Mouse (Mus musculus) kidney, postnatal 0 days (tissue): Measurements from ENCODE around the gene Ranbp9. TPM values are rescaled to one million over a fixed set of nuclear protein-coding genes. Genes with fewer than 3 reads are reported as not detected.

Source experiments
- ATAC-seq: fragments of 200-750 bp; cut with Nextera tagmentation; replicated peaks from 2 replicates; pipeline ENCODE4 v1.8.0; 2017; ENCODE audit warnings: low read depth, moderate number of reproducible peaks, moderate TSS enrichment, moderate library complexity; ENCODE audit not compliant: low FRiP score
- DNase-seq: peaks from one replicate; pipeline ENCODE4 v3.0.0-alpha.2; 2016; ENCODE audit warnings: low spot score
- H3K27ac ChIP-seq: fragments of 300-500 bp; sonication (generic); 2 replicates; pipeline ENCODE4 v1.5.1; 2014; ENCODE audit warnings: mild to moderate bottlenecking
- H3K27me3 ChIP-seq: fragments of 300-500 bp; sonication (generic); 2 replicates; pipeline ENCODE4 v1.6.1; 2014; ENCODE audit warnings: low read length, mixed read lengths; ENCODE audit not compliant: insufficient read depth
- H3K36me3 ChIP-seq: fragments of 300-500 bp; sonication (generic); 2 replicates; pipeline ENCODE4 v1.6.1; 2014; ENCODE audit warnings: low read length, mixed read lengths; ENCODE audit not compliant: insufficient read depth
- H3K4me1 ChIP-seq: fragments of 300-500 bp; sonication (generic); replicated peaks from 2 replicates; pipeline ENCODE4 v1.6.1; 2014; ENCODE audit warnings: antibody characterized with exemption, low read length, mixed read lengths; ENCODE audit not compliant: insufficient read depth
- H3K4me2 ChIP-seq: fragments of 300-500 bp; sonication (generic); 2 replicates; pipeline ENCODE4 v1.6.1; 2014; ENCODE audit warnings: mild to moderate bottlenecking, low read length, moderate library complexity, mixed read lengths
- H3K4me3 ChIP-seq: fragments of 300-500 bp; sonication (generic); replicated peaks from 2 replicates; pipeline ENCODE4 v1.5.1; 2014; ENCODE audit warnings: low read depth, low read length
- H3K9ac ChIP-seq: fragments of 300-500 bp; sonication (generic); 2 replicates; pipeline ENCODE4 v1.6.1; 2014; ENCODE audit warnings: low read depth, low read length
- H3K9me3 ChIP-seq: fragments of 300-500 bp; sonication (generic); replicated peaks from 2 replicates; pipeline ENCODE4 v1.6.1; 2016; ENCODE audit warnings: low read length, inconsistent platforms, mixed read lengths
- CTCF ChIP-seq: IDR thresholded peaks from 2 replicates; pipeline ENCODE4 v1.5.1; 2016; ENCODE audit warnings: antibody characterized with exemption, low read depth, mild to moderate bottlenecking, moderate library complexity
- WGBS: fragments of 180-500 bp; shearing (Covaris S2); extraction: QIAGEN DNeasy Blood & Tissue Kit; methylation state at CpG from one replicate; pipeline ENCODE4 v1.1.7; 2014; 5-methylcytosine and 5-hydroxymethylcytosine counted together
- polyA plus RNA-seq: library from polyadenylated mRNA; unstranded; fragments of >200 nt; fragmentation: Nextera tagmentation; extraction: Ambion mirVana; gene quantifications from 2 replicates; pipeline ENCODE4 v1.2.1, GENCODE M21; 2015

The Ranbp9 gene
- polyA plus RNA-seq, 1 experiment from 2014 or later = 10.6 TPM

GRCm38 (mm10) chr13:43379989-43380388, 101.1 kb downstream of the Ranbp9 start:
- no peak for TF ChIP-seq CTCF
- 58% methylated on average over 3 of the region's 3 CpGs for WGBS
- DNase-seq = peak; percentile 73
- Histone ChIP-seq H3K4me2 (no peak overlapping the region), H3K4me3 (no peak overlapping the region), H3K27me3 (no peaks in the 10 kb centered on the region), H3K27ac (no peak overlapping the region), H3K9me3 (no peaks in the 10 kb centered on the region), H3K4me1 (no peaks in the 10 kb centered on the region), H3K36me3 (peaks cover 7% of the 10 kb centered on the region), H3K9ac (no peak overlapping the region)
- no peak for ATAC-seq

GRCm38 (mm10) chr13:43374918-43375432, 106.1 kb downstream of the Ranbp9 start:
- Histone ChIP-seq H3K27me3 (no peaks in the 10 kb centered on the region), H3K36me3 (peaks cover 27% of the 10 kb centered on the region), H3K4me1 (no peaks in the 10 kb centered on the region), H3K4me2 (no peak overlapping the region), H3K9me3 (no peaks in the 10 kb centered on the region), H3K27ac (no peak overlapping the region), H3K9ac (no peak overlapping the region), H3K4me3 (no peak overlapping the region)
- DNase-seq (peak; percentile 39), ATAC-seq (no peak)
- 61% methylated on average over 2 of the region's 2 CpGs for WGBS
- no peak for TF ChIP-seq CTCF

- 86% methylated on average over 10 of the region's 10 CpGs for WGBS
- H3K27ac ChIP-seq = no peak overlapping the region
- H3K4me2 ChIP-seq = no peak overlapping the region
- no peaks in the 10 kb centered on the region for H3K4me1 ChIP-seq
- no peaks in the 10 kb centered on the region for H3K27me3 ChIP-seq
- H3K36me3 ChIP-seq = peaks cover 27% of the 10 kb centered on the region
- H3K9ac ChIP-seq = no peak overlapping the region
- TF ChIP-seq CTCF = no peak
- H3K9me3 ChIP-seq = no peaks in the 10 kb centered on the region
- ATAC-seq (no peak), DNase-seq (no peak)
- no peak overlapping the region for H3K4me3 ChIP-seq
Observed at GRCm38 (mm10) chr13:43374205-43374604, 106.9 kb downstream of the Ranbp9 start.

GRCm38 (mm10) chr13:43372892-43373291, 108.2 kb downstream of the Ranbp9 start:
- Histone ChIP-seq H3K36me3 (peaks cover 27% of the 10 kb centered on the region), H3K4me2 (no peak overlapping the region), H3K4me3 (no peak overlapping the region), H3K27ac (no peak overlapping the region), H3K9me3 (no peaks in the 10 kb centered on the region), H3K9ac (no peak overlapping the region), H3K27me3 (no peaks in the 10 kb centered on the region), H3K4me1 (no peaks in the 10 kb centered on the region)
- TF ChIP-seq CTCF = peak; percentile 27; the same call in 1 of the 2 replicates
- DNase-seq (no peak), ATAC-seq (no peak)
- 94% methylated on average over 1 of the region's 1 CpGs for WGBS

GRCm38 (mm10) chr13:43370063-43370462, 111.0 kb downstream of the Ranbp9 start:
- no peak for TF ChIP-seq CTCF
- WGBS = 76% methylated on average over 6 of the region's 6 CpGs
- no peak overlapping the region for H3K4me2 ChIP-seq
- H3K4me1 ChIP-seq = 0 out of 2 replicates have a peak, but pooled peaks cover 4% of the 10 kb centered on the region
- peaks cover 20% of the 10 kb centered on the region; the same call in 1 of the 2 replicates for H3K36me3 ChIP-seq
- H3K4me3 ChIP-seq = no peak overlapping the region
- H3K9me3 ChIP-seq = no peaks in the 10 kb centered on the region
- ATAC-seq = no peak
- H3K27me3 ChIP-seq = no peaks in the 10 kb centered on the region
- no peak for DNase-seq
- H3K9ac ChIP-seq = no peak overlapping the region
- no peak overlapping the region for H3K27ac ChIP-seq

GRCm38 (mm10) chr13:43365825-43366184, 115.3 kb downstream of the Ranbp9 start:
- Histone ChIP-seq H3K4me1 (0 out of 2 replicates have a peak, but pooled peaks cover 6% of the 10 kb centered on the region), H3K9ac (peak overlapping the region; percentile 65), H3K27ac (peak overlapping the region; percentile 51; the same call in 1 of the 2 replicates), H3K27me3 (no peaks in the 10 kb centered on the region), H3K4me3 (peak overlapping the region; percentile 54), H3K36me3 (0 out of 2 replicates have a peak, but pooled peaks cover 2% of the 10 kb centered on the region), H3K9me3 (no peaks in the 10 kb centered on the region), H3K4me2 (peak overlapping the region; percentile 72)
- DNase-seq (no peak), ATAC-seq (peak; percentile 58; the same call in 1 of the 2 replicates)
- no peak for TF ChIP-seq CTCF
- 6% methylated on average over 11 of the region's 11 CpGs for WGBS
